Mouse (Mus musculus) spleen, postnatal 10 days (tissue): ENCODE measurements around the gene Cd300ld4.
"Not testable (repeated sequence)": the region's sequence is repeated elsewhere in the genome, so short reads cannot be mapped to it uniquely, and the experiment has no call there.

Experiments used
- DNase-seq, 2 experiments: peaks; one replicate each; pipeline ENCODE4 v3.0.0; 2021 to 2022; ENCODE audit warnings: low spot score in 2 of 2

The Cd300ld4 gene

GRCm38 (mm10) chr11:115026912-115027311 is at the start of gene Cd300ld4:
Gene Cd300ld4 (minus strand): TSS chr11:115027012.
- DNase-seq = not testable (repeated sequence)

- no peak for DNase-seq
Measured at GRCm38 (mm10) chr11:115075859-115076258, 49.0 kb upstream of the Cd300ld4 start.

- DNase-seq = no peak
Measured at GRCm38 (mm10) chr11:115075407-115075806, 48.6 kb upstream of the Cd300ld4 start.

GRCm38 (mm10) chr11:115073002-115073401 is 46.2 kb upstream of the Cd300ld4 start:
- DNase-seq = no peak

- DNase-seq = no peak
Measured at GRCm38 (mm10) chr11:115071631-115072294, 45.0 kb upstream of the Cd300ld4 start.

GRCm38 (mm10) chr11:115071015-115071551 is 44.3 kb upstream of the Cd300ld4 start:
- no peak for DNase-seq

GRCm38 (mm10) chr11:115066768-115067167 is 40.0 kb upstream of the Cd300ld4 start:
- no peak for DNase-seq

GRCm38 (mm10) chr11:115062077-115062476 is 35.3 kb upstream of the Cd300ld4 start, which contains the start of gene Cd300e:
Gene Cd300e (minus strand): TSS chr11:115062177.
- DNase-seq = no peak

GRCm38 (mm10) chr11:115059797-115060196 is 33.0 kb upstream of the Cd300ld4 start:
- no peak for DNase-seq

GRCm38 (mm10) chr11:115058701-115059100 is 31.9 kb upstream of the Cd300ld4 start:
- no peak for DNase-seq

- no peak for DNase-seq
Measured at GRCm38 (mm10) chr11:115054537-115054936, 27.7 kb upstream of the Cd300ld4 start.

- no peak for DNase-seq
Measured at GRCm38 (mm10) chr11:115052991-115053390, 26.2 kb upstream of the Cd300ld4 start.

- DNase-seq = peak in 1 of 2 experiments; percentile 56
Measured at GRCm38 (mm10) chr11:115052206-115052605, 25.4 kb upstream of the Cd300ld4 start.

- DNase-seq = no peak
Measured at GRCm38 (mm10) chr11:115049282-115049895, 22.6 kb upstream of the Cd300ld4 start.

GRCm38 (mm10) chr11:115048259-115048658 is 21.4 kb upstream of the Cd300ld4 start, which contains the start of gene Cd300ld3:
Gene Cd300ld3 (minus strand): TSS chr11:115048409.
- DNase-seq = no peak

- DNase-seq = not testable (repeated sequence)
Measured at GRCm38 (mm10) chr11:115037669-115038068, 10.9 kb upstream of the Cd300ld4 start, which contains the start of gene Cd300ld5. Gene Cd300ld5 (minus strand): TSS chr11:115037769.

- DNase-seq = not testable (repeated sequence)
Measured at GRCm38 (mm10) chr11:115016093-115016492, 10.7 kb downstream of the Cd300ld4 start, which contains the start of gene Cd300ld2. Gene Cd300ld2 (minus strand): TSS chr11:115016193.

GRCm38 (mm10) chr11:115004070-115004469 is 22.7 kb downstream of the Cd300ld4 start:
- DNase-seq = peak in 1 of 2 experiments; percentile 20

GRCm38 (mm10) chr11:115001474-115002040 is 25.3 kb downstream of the Cd300ld4 start, which contains the start of gene Cd300c2:
Gene Cd300c2 (minus strand): TSS chr11:115001880.
- no peak for DNase-seq

GRCm38 (mm10) chr11:114989793-114990192 is 37.0 kb downstream of the Cd300ld4 start, which contains the start of gene Cd300ld:
Gene Cd300ld (minus strand): TSS chr11:114989922.
- DNase-seq = no peak

- no peak for DNase-seq
Measured at GRCm38 (mm10) chr11:114981866-114982265, 44.9 kb downstream of the Cd300ld4 start.

- DNase-seq = no peak
Measured at GRCm38 (mm10) chr11:114972726-114973125, 54.1 kb downstream of the Cd300ld4 start.
